Mouse (Mus musculus): ENCODE measurements around the gene Ndufs6. TPM values are rescaled to one million over a fixed set of nuclear protein-coding genes. Genes with fewer than 3 reads are reported as not detected.

Ndufs6 gene
- polyA plus RNA-seq, 1 experiment from 2014 or later = 311 TPM

DNA sequence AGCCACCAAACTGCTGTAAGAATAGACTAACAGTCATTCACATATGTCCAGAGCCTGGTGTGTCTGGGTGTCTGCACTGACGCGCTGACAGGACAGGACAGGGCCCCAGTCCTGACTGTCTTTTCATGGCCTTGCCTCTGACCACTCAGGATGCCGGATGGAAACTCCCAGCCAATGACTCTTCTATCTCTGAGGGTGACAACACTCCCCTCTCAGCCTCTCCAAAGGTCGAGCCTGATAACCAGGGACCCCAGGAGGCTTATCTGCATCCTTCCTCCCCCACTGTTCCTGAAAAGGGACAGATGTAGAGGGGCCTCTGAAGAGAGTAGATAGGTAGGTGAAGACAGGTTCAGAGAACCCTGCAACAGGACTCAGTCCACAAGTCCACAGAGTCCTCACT is 29.6 kb downstream of the Ndufs6 start:
- Histone ChIP-seq H3K9ac (ENCODE audit: low read depth, low read length) (no peak overlapping the region), H3K9me3 (ENCODE audit: control insufficient read depth, low read length) (no peaks in the 10 kb centered on the region), H3K4me3 (ENCODE audit: low read depth, low read length) (no peak overlapping the region), H3K4me2 (replicated peaks; ENCODE audit: low read depth, low read length) (no peak overlapping the region), H3K27ac (ENCODE audit: low read depth, low read length) (no peak overlapping the region), H3K27me3 (ENCODE audit: control insufficient read depth, insufficient read depth, low read length) (no peaks in the 10 kb centered on the region), H3K36me3 (ENCODE audit: control insufficient read depth, insufficient read depth, low read length) (no peaks in the 10 kb centered on the region), H3K4me1 (replicated peaks; ENCODE audit: control insufficient read depth, insufficient read depth, low read length) (no peaks in the 10 kb centered on the region)
- 79% methylated on average over 4 of the region's 4 CpGs for whole genome bisulfite sequencing
- DNase-seq (ENCODE audit: low spot score) (no peak), ATAC-seq (ENCODE audit: low FRiP score) (no peak)

DNA sequence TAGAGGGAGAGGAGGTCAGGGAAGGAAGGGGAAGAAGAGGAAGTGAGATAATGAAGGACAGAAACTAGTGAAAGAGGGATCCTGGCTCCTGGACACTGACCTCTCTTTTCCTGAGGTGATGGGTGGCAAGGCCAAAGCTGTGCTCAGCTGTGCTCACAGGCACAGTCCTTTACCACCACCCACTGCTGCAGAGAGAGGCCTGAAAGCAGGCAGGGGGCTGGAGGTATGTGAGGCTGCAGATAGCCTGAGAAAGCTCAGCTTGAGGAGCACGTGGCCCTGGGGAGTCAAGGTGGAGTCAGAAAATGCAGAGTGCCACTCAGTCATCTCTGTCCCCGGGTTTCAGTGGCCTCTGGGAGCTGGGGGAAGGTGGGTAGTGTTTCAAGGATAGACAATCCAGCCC is 37.2 kb downstream of the Ndufs6 start:
- no peak overlapping the region for H3K9ac ChIP-seq (ENCODE audit: low read depth, low read length)
- H3K4me3 ChIP-seq (ENCODE audit: low read depth, low read length) = no peak overlapping the region
- H3K27me3 ChIP-seq (ENCODE audit: control insufficient read depth, insufficient read depth, low read length) = no peaks in the 10 kb centered on the region
- H3K27ac ChIP-seq (ENCODE audit: low read depth, low read length) = no peak overlapping the region
- no peak overlapping the region for H3K4me2 ChIP-seq (replicated peaks; ENCODE audit: low read depth, low read length)
- 31% methylated on average over 2 of the region's 2 CpGs for WGBS
- DNase-seq (ENCODE audit: low spot score) (no peak), ATAC-seq (ENCODE audit: low FRiP score) (no peak)
- no peaks in the 10 kb centered on the region for H3K9me3 ChIP-seq (ENCODE audit: control insufficient read depth, low read length)
- no peaks in the 10 kb centered on the region for H3K36me3 ChIP-seq (ENCODE audit: control insufficient read depth, insufficient read depth, low read length)
- H3K4me1 ChIP-seq (replicated peaks; ENCODE audit: control insufficient read depth, insufficient read depth, low read length) = no peaks in the 10 kb centered on the region

- H3K4me2 ChIP-seq (replicated peaks; ENCODE audit: low read depth, low read length) = no peak overlapping the region
- no peaks in the 10 kb centered on the region for H3K4me1 ChIP-seq (replicated peaks; ENCODE audit: control insufficient read depth, insufficient read depth, low read length)
- no peaks in the 10 kb centered on the region for H3K36me3 ChIP-seq (ENCODE audit: control insufficient read depth, insufficient read depth, low read length)
- H3K27me3 ChIP-seq (ENCODE audit: control insufficient read depth, insufficient read depth, low read length) = no peaks in the 10 kb centered on the region
- WGBS = 95% methylated on average over 6 of the region's 6 CpGs
- H3K9me3 ChIP-seq (ENCODE audit: control insufficient read depth, low read length) = no peaks in the 10 kb centered on the region
- no peak overlapping the region for H3K27ac ChIP-seq (ENCODE audit: low read depth, low read length)
- DNase-seq (ENCODE audit: low spot score) (no peak), ATAC-seq (ENCODE audit: low FRiP score) (no peak)
- no peak overlapping the region for H3K4me3 ChIP-seq (ENCODE audit: low read depth, low read length)
- no peak overlapping the region for H3K9ac ChIP-seq (ENCODE audit: low read depth, low read length)
These were observed 38.1 kb downstream of the Ndufs6 start for GRCm38 (mm10) chr13:73290206-73290605.

DNA sequence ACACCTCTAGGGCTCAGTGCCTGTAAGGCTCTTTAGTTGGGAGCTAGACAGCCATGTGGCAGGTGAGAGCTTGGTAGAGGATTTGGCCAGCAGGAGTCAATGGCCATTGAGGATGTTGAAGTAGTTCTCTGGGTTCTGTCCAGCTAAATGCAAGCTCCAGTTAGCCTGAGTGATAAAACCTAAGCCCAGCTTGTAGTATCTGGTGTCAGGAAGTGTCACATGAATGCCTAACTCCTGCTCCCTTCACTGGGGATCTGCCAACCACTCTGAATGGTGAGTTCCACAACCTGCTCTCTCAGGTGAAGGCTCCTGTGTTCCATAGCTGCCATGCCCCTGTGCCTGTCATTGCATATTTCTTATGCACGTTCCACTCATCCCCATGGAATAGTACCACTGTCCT is 44.8 kb downstream of the Ndufs6 start:
- Histone ChIP-seq H3K27ac (ENCODE audit: low read depth, low read length) (no peak overlapping the region), H3K9me3 (ENCODE audit: control insufficient read depth, low read length) (no peaks in the 10 kb centered on the region), H3K9ac (ENCODE audit: low read depth, low read length) (no peak overlapping the region), H3K4me2 (replicated peaks; ENCODE audit: low read depth, low read length) (no peak overlapping the region), H3K4me3 (ENCODE audit: low read depth, low read length) (no peak overlapping the region), H3K27me3 (ENCODE audit: control insufficient read depth, insufficient read depth, low read length) (no peaks in the 10 kb centered on the region), H3K36me3 (ENCODE audit: control insufficient read depth, insufficient read depth, low read length) (no peaks in the 10 kb centered on the region), H3K4me1 (replicated peaks; ENCODE audit: control insufficient read depth, insufficient read depth, low read length) (no peaks in the 10 kb centered on the region)
- ATAC-seq (ENCODE audit: low FRiP score) (no peak), DNase-seq (ENCODE audit: low spot score) (no peak)
- WGBS = 97% methylated on average over 1 of the region's 1 CpGs

GRCm38 (mm10) chr13:73282407-73282806 is 45.9 kb downstream of the Ndufs6 start:
- DNase-seq (ENCODE audit: low spot score) = no peak
- ATAC-seq (ENCODE audit: low FRiP score) = no peak
- H3K36me3 ChIP-seq (ENCODE audit: control insufficient read depth, insufficient read depth, low read length) = no peaks in the 10 kb centered on the region
- no peaks in the 10 kb centered on the region for H3K9me3 ChIP-seq (ENCODE audit: control insufficient read depth, low read length)
- no peak overlapping the region for H3K4me2 ChIP-seq (replicated peaks; ENCODE audit: low read depth, low read length)
- no peak overlapping the region for H3K4me3 ChIP-seq (ENCODE audit: low read depth, low read length)
- H3K27me3 ChIP-seq (ENCODE audit: control insufficient read depth, insufficient read depth, low read length) = no peaks in the 10 kb centered on the region
- 69% methylated on average over 2 of the region's 2 CpGs for WGBS
- H3K9ac ChIP-seq (ENCODE audit: low read depth, low read length) = no peak overlapping the region
- H3K4me1 ChIP-seq (replicated peaks; ENCODE audit: control insufficient read depth, insufficient read depth, low read length) = no peaks in the 10 kb centered on the region
- no peak overlapping the region for H3K27ac ChIP-seq (ENCODE audit: low read depth, low read length)

- Histone ChIP-seq H3K36me3 (ENCODE audit: control insufficient read depth, insufficient read depth, low read length) (no peaks in the 10 kb centered on the region), H3K9ac (ENCODE audit: low read depth, low read length) (no peak overlapping the region), H3K9me3 (ENCODE audit: control insufficient read depth, low read length) (no peaks in the 10 kb centered on the region), H3K4me2 (replicated peaks; ENCODE audit: low read depth, low read length) (no peak overlapping the region), H3K27ac (ENCODE audit: low read depth, low read length) (no peak overlapping the region), H3K27me3 (ENCODE audit: control insufficient read depth, insufficient read depth, low read length) (peaks cover 4% of the 10 kb centered on the region; the same call in 1 of the 2 replicates), H3K4me1 (replicated peaks; ENCODE audit: control insufficient read depth, insufficient read depth, low read length) (no peaks in the 10 kb centered on the region), H3K4me3 (ENCODE audit: low read depth, low read length) (no peak overlapping the region)
- 85% methylated on average over 1 of the region's 1 CpGs for WGBS
- DNase-seq (ENCODE audit: low spot score) (no peak), ATAC-seq (ENCODE audit: low FRiP score) (no peak)
These were observed 49.1 kb downstream of the Ndufs6 start for GRCm38 (mm10) chr13:73279196-73279595.

GRCm38 (mm10) chr13:73277797-73278196 is 50.5 kb downstream of the Ndufs6 start:
- Histone ChIP-seq H3K36me3 (ENCODE audit: control insufficient read depth, insufficient read depth, low read length) (no peaks in the 10 kb centered on the region), H3K4me3 (ENCODE audit: low read depth, low read length) (no peak overlapping the region), H3K9ac (ENCODE audit: low read depth, low read length) (no peak overlapping the region), H3K4me1 (replicated peaks; ENCODE audit: control insufficient read depth, insufficient read depth, low read length) (no peaks in the 10 kb centered on the region), H3K27ac (ENCODE audit: low read depth, low read length) (no peak overlapping the region), H3K9me3 (ENCODE audit: control insufficient read depth, low read length) (no peaks in the 10 kb centered on the region), H3K4me2 (replicated peaks; ENCODE audit: low read depth, low read length) (no peak overlapping the region), H3K27me3 (ENCODE audit: control insufficient read depth, insufficient read depth, low read length) (peaks cover 13% of the 10 kb centered on the region)
- DNase-seq (ENCODE audit: low spot score) (no peak), ATAC-seq (ENCODE audit: low FRiP score) (no peak)
- WGBS = 70% methylated on average over 1 of the region's 1 CpGs

GRCm38 (mm10) chr13:73277361-73277760 is 51.0 kb downstream of the Ndufs6 start:
- ATAC-seq (ENCODE audit: low FRiP score) = no peak
- H3K4me2 ChIP-seq (replicated peaks; ENCODE audit: low read depth, low read length) = no peak overlapping the region
- DNase-seq (ENCODE audit: low spot score) = no peak

DNA sequence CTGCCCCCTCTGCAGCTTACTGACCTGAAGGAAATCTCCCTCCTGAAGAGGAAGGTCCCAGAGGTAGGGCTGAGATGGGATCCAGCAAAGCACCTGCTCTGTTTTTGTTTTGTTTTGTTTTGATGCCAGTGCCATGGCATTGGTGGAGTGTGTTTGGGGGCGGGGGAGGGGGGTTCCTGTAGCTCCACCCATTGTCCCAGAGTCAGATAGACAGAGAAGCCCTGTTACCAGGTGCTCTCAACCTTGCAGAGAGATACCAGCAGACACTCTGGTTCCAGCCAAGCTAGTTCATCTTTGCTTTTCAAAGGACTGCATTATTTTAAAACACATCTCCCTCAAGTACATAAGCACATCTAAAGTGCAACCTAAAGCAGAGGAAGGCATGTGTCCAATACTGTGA is 54.8 kb downstream of the Ndufs6 start:
- WGBS = 24% methylated on average over 1 of the region's 1 CpGs
- Histone ChIP-seq H3K9me3 (ENCODE audit: control insufficient read depth, low read length) (no peaks in the 10 kb centered on the region), H3K36me3 (ENCODE audit: control insufficient read depth, insufficient read depth, low read length) (no peaks in the 10 kb centered on the region), H3K27ac (ENCODE audit: low read depth, low read length) (no peak overlapping the region), H3K9ac (ENCODE audit: low read depth, low read length) (no peak overlapping the region), H3K4me1 (replicated peaks; ENCODE audit: control insufficient read depth, insufficient read depth, low read length) (peaks cover 8% of the 10 kb centered on the region; the same call in 1 of the 2 replicates), H3K4me2 (replicated peaks; ENCODE audit: low read depth, low read length) (no peak overlapping the region), H3K27me3 (ENCODE audit: control insufficient read depth, insufficient read depth, low read length) (peaks cover 54% of the 10 kb centered on the region), H3K4me3 (ENCODE audit: low read depth, low read length) (no peak overlapping the region)
- ATAC-seq (ENCODE audit: low FRiP score) = no peak
- no peak for DNase-seq (ENCODE audit: low spot score)

More at GRCm38 (mm10) chr13:73277361-73277760, 51.0 kb downstream of the Ndufs6 start:
- Histone ChIP-seq H3K4me1 (replicated peaks; ENCODE audit: control insufficient read depth, insufficient read depth, low read length) (no peaks in the 10 kb centered on the region; the same call in 1 of the 2 replicates), H3K27ac (ENCODE audit: low read depth, low read length) (no peak overlapping the region), H3K9ac (ENCODE audit: low read depth, low read length) (no peak overlapping the region), H3K4me3 (ENCODE audit: low read depth, low read length) (no peak overlapping the region), H3K9me3 (ENCODE audit: control insufficient read depth, low read length) (no peaks in the 10 kb centered on the region), H3K36me3 (ENCODE audit: control insufficient read depth, insufficient read depth, low read length) (no peaks in the 10 kb centered on the region), H3K27me3 (ENCODE audit: control insufficient read depth, insufficient read depth, low read length) (peaks cover 17% of the 10 kb centered on the region)
- WGBS = 91% methylated on average over 6 of the region's 6 CpGs
